Mouse (Mus musculus): ENCODE data around the gene Map4.

Map4 gene

DNA sequence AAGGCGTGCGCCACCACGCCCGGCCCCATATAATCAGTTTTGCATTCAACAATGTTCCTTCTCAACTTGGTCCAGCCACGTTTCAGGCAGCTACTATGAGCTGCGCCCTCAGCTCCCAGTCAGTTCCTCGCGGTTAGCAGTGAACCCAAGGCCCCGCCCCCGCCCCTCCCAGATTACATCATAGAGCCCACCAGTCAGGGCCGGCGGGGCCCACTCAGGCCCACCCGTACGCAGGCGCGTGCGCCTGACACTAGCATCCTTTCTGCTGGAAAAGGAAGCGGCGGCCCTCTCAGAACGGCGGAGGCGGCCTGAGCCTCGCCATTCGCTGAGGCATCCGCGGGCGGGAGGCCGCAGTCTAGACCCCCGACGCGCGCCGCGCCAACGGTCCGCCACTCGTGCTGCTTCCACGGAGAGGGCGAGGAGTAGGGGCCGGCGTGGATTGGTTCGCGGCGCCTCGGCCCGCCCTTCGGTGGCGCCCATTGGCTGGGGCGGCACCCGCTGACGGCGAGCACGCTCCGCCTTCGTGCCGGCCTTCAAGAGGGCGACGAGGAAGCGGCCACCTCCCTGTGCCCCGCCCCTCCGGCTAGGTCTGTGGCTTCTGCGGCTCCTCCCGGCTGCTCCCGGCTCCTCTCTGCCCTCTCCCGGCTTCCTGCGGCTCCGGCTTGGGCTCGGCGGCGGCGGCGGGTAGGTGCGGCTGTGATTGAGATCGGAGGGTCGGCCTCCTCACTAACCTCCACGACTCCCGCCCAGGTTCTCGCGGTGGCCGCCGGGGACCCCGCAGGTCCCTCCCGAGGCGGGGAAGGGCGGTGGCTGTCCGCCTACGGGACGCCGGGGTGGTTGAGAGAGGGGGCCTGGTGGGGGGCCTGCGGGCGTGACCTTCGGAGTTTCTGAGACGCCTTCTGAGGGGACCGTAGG lies at the start of gene Map4:
Gene Map4 (plus strand): TSS at position 204 of the 915 bp plus-strand sequence.
- DNase-seq (ENCODE audit: low spot score), result peak; percentile 97

GRCm38 (mm10) chr9:109886259-109886658 lies 45.0 kb upstream of the Map4 start:
- DNase-seq (ENCODE audit: low spot score), result peak; percentile 27

- no peak for DNase-seq (ENCODE audit: low spot score)
These were observed 43.9 kb upstream of the Map4 start for GRCm38 (mm10) chr9:109887321-109887720.

- DNase-seq (ENCODE audit: low spot score), result no peak
These were observed 39.8 kb upstream of the Map4 start for GRCm38 (mm10) chr9:109891501-109891900.

- peak; percentile 54 for DNase-seq (ENCODE audit: low spot score)
These were observed 38.5 kb upstream of the Map4 start for GRCm38 (mm10) chr9:109892651-109893250.

DNA sequence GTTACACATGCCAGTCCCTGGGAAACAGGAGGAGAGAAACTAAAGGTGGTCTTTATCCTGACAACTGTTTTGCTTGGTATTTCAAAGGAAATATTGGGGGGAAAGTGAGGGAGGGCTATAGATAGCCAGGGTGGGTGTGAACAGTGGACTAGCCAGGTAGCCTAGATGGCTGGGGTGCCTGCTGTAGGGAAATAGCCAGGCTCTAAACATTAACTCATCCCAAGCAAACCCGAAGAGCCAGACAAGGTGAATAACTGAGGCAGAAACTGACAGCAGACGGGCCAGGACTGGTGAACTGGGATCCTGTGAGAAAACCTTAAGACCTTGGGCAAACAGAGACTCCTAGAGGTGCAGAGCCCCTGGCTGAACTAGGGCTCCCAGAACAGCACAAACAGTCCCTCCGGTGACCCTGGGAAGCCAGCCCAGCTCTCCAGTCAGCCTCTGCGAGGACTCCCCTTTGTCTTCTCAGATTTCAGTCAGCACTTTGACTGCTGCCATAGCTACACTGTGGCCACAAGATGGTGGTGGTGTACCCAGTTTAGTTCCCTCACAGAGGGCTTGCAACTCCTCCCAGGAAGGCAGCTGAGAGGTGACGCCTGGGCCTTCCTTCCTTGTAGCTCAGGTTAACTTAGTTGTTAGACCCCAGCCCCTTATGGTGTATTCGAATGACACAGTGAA lies 36.7 kb upstream of the Map4 start:
- peak; percentile 81 for DNase-seq (ENCODE audit: low spot score)

DNA sequence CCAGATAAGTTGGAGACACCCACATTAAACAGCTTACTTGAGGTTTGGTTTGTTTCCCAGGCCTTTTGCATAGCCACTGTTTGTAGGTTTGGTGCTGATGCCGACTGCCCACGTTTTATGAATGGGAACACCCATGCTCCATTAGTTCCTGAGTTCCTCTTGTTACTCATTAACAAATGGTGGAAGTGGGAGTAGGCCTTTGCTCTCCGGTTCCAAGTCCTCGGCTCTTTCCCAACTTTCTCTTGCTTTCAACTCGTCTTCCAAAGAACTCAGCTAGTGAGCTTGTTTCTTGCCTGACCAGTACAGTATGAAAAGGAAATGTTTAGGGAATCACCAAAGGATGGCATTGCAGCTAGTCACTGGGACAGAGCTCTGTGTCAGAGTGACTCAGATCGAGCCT lies 35.7 kb upstream of the Map4 start:
- peak; percentile 48 for DNase-seq (ENCODE audit: low spot score)

DNA sequence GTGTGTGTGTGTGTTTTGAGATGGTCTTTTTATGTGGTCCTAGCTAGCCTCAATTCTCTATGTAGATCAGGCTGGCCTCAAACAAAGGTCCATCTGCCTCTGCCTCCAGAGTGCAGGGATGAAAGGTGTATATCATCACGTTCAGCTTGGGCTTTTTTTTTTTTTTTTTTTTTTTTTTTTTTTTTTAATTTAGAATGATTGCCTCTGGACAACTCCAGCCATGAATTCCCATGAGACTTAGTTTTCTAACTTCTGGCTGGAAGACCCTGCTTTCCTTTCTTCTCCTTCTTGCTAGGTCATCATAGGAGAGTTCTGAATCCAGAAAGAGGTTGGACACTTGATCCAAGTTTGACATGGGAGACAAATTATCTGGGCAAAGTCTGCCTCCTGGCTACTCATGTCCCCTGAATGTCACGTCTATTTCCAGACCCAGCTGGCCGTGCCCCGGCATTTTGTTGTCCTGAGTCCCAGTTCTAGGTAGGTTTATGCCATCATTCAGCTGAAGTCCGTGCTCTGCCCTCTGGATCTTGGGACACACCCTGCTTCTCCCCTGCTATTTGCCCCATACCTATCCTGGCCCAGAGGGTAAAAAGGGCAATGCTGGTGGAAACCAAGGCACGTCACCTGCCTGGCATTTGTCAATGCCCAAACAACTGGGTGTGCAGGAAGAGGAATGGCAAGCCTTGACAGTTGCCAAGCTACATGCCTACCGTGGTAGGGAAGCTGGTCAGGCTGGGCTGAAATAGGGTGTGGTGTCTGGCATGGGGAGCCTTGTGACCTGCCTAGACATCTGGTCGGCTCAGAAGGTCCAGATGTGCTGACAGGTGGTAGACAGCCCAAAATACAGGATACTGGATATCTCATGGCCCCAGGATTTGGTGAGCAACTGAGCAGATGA lies 34.8 kb upstream of the Map4 start:
- no peak for DNase-seq (ENCODE audit: low spot score)

- DNase-seq (ENCODE audit: low spot score), result no peak
These were observed 33.2 kb upstream of the Map4 start for GRCm38 (mm10) chr9:109898027-109898426.

- DNase-seq (ENCODE audit: low spot score), result no peak
These were observed 31.9 kb upstream of the Map4 start for GRCm38 (mm10) chr9:109899361-109899760.

- DNase-seq (ENCODE audit: low spot score), result peak; percentile 41
These were observed 31.5 kb upstream of the Map4 start for GRCm38 (mm10) chr9:109899774-109900173.

DNA sequence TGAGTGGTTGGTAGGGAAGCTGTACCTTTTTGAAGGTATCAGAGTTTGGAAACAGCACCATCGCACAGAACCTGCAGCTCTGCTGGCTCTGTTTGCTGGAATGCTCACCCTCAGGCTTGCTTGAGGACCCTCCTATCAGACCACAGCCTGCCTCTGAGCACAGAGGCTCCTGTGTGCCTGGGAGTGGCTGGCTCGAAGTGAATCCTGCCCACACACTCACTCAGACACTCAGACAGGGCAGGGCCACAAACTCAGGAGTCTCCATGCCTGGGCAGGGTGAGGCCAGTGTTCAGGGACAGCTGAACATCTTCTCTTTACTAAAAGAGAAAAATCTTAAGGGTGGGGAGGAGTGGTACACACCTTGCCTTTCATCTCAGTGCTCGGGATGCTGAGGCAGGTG lies 30.7 kb upstream of the Map4 start:
- no peak for DNase-seq (ENCODE audit: low spot score)

DNA sequence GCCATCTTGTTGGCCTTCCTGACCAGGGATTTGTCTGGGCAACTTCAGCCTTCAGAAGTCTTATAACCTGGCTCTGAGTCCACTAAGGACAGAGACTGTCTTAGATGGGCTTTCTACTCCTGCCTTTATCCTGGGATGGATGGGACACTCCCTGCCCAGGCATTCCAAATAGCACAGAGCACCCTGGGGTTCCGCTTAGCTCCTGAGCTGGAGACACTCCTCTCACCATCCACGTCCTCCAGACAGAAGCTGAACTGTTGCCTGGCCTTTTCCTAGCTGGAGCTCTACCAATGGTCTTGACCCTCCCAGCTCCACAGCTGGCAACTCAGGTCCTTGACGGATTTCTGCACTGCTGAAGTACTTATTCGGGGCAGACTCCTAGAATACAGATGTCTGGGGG lies 29.0 kb upstream of the Map4 start:
- no peak for DNase-seq (ENCODE audit: low spot score)

GRCm38 (mm10) chr9:109902740-109903139 lies 28.5 kb upstream of the Map4 start:
- DNase-seq (ENCODE audit: low spot score), result no peak

DNA sequence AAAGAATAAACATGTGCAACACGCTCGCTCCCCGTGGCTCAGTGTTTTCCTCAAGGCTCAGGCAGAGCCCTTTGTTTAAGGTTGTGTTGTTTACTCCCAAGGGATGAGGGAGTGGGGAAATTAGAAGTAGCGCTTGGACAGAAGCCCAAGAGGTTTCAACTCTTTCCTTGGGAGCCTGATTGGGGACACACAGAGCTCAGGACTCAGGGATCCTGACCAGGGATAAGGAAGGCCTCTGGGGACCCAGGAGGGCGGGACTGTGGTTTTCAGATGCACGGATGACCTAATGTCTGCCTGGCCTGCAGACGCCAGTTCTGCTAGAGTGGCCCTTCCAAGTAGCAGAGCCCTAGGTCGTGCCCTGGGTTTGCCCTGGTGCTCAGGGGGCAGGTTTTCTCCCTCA lies 24.0 kb upstream of the Map4 start:
- peak; percentile 56 for DNase-seq (ENCODE audit: low spot score)

GRCm38 (mm10) chr9:109907774-109908465 lies 23.3 kb upstream of the Map4 start:
- no peak for DNase-seq (ENCODE audit: low spot score)

GRCm38 (mm10) chr9:109909102-109909501 lies 22.2 kb upstream of the Map4 start:
- no peak for DNase-seq (ENCODE audit: low spot score)

DNA sequence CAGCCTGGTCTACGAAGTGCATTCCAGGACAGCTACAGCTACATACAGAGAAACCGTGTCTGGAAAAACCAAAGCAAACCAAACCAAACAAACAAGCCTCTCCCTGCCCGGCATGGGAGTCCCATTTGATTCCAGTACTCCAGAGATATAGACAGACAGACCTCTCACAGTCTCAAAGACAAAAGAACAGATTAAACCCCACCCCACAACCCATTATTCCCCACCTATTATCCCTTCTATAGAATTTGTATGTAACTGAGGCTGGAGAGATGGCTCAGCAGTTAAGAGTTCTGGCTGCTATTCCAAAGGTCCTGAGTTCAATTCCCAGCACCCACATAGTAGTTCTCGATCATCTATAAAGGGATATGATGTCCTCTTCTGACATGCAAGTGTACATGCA lies 21.3 kb upstream of the Map4 start:
- no peak for DNase-seq (ENCODE audit: low spot score)

- DNase-seq (ENCODE audit: low spot score), result peak; percentile 71
These were observed 19.5 kb upstream of the Map4 start for GRCm38 (mm10) chr9:109911779-109912178.

DNA sequence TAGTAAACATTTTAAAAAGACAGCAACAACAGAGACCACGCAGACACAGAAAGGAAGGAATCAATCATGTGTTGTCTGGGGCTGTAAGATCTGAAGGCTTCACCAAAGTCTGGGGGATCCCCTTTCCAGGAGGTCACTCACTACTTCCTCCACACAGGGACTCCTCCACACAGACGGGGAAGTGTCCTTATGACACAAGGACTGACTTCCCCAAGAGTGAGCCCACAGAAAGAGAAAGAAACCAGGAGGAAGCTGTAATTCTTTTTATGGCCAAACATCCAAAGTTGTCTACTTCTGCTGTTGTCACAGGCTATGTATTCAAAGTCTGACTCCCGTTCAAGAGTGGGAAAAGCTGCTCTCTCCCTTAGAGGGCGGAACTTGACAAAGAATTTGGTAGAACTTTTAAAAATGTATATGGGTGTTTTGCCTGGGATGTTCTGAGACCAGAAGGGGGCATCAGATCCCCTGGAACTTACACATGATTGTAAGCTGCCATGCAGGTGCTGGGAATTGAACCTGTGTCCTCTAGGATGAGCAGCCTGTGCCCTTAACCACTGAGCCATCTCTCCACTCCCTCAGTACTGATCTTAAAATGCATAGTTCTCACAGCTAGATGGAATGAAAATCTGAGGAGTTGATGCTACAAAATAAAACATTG lies 16.9 kb upstream of the Map4 start:
- no peak for DNase-seq (ENCODE audit: low spot score)

GRCm38 (mm10) chr9:109917931-109918330 lies 13.3 kb upstream of the Map4 start:
- peak; percentile 85 for DNase-seq (ENCODE audit: low spot score)
